Mouse (Mus musculus) yolk sac, embryonic 10.5 days (tissue): Measurements from ENCODE around the gene Dach1.

Experiments
- DNase-seq: peaks from one replicate; pipeline ENCODE4 v3.0.0-alpha.2; 2017; ENCODE audit warnings: low spot score

Gene Dach1

DNA sequence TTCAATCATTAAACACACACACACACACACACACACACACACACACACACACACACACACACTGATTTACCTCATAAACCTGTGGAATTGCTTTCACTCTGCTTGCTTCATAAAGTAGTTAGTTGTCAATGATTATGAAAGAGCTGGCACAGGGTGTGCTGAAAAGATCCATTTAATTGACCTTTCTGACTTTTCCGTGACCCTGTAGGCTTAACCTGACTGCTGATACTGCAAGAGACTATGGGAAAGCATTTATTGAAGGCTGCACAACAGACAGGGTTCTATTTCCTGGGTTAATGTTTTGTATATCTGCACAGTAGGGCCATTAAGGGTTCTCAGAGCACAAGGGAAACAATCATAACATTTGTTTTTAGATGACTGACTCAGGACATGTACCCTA lies 321.9 kb downstream of the Dach1 start:
- DNase-seq, result no peak

DNA sequence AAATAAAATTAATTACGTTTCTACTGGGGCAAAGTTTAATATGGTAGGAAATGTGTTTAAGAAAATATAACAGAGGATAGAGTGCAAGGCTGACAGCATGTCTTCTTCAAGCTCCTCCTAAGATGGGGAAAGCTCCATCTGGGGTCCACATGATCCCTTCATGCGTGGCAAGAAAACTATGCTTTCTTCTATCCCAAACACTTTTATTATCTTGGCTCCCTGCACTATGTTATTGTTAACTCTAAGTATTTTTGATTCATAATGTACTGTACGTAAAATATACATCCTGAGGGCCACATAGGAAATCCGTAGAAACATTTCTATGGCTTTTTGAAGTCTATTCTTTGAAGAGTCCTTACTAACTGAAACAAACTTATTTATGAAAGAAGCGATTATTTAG lies 330.3 kb downstream of the Dach1 start:
- DNase-seq, result no peak

- DNase-seq, result no peak
These were observed 339.7 kb downstream of the Dach1 start for GRCm38 (mm10) chr14:97829865-97830264.

- DNase-seq, result no peak
These were observed 354.9 kb downstream of the Dach1 start for GRCm38 (mm10) chr14:97814555-97815175.

- no peak for DNase-seq
These were observed 356.0 kb downstream of the Dach1 start for GRCm38 (mm10) chr14:97813557-97813956.

GRCm38 (mm10) chr14:97795385-97795952 lies 374.1 kb downstream of the Dach1 start:
- no peak for DNase-seq

DNA sequence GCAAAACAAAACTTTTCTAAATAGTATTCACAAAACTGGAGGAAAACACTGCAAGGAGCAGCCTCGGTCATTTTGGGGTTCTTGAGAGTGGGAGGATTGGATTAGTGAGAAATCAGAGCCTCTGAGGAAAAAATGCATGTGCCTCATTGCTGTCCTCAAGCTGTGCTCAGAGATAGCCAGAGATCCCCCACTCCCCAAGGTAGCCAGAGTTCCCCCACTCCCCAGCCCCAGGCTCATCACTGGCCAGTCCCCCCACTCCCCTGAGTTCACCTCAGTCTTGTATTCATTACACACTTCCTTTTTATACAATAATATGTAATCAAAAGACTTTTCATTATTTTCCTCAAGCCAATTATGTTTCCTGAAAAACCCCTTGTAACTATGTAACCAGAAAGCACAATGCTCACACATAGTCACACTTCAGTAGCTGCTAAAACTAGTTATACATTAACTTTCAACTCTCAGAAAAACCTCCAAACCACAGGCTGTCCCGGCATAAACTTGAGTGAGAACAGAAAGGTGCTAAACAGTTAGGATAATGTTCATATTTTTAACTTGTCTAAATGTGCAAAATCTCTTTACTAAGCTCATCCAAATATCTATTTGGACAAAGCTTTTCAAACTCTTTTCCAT lies 395.3 kb downstream of the Dach1 start:
- DNase-seq, result no peak

DNA sequence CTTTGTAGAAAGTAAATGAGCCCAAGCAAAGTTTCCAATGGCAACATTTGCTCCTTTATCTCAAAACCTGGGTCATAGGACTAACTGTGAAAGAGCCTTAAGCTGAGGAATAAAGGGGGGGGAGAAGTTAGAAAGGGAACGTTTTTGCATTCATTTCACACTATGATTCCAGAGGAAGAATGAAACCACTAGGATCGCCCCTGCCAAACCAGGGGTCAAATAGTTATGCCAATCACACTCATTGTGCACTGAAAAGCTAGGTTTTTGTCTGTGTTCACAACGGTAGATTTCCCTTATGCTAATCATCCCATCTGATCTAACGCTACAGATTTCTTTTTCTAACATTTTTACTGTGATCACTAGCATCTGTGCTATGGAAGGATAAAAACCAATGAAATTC lies 415.2 kb downstream of the Dach1 start:
- DNase-seq, result no peak

DNA sequence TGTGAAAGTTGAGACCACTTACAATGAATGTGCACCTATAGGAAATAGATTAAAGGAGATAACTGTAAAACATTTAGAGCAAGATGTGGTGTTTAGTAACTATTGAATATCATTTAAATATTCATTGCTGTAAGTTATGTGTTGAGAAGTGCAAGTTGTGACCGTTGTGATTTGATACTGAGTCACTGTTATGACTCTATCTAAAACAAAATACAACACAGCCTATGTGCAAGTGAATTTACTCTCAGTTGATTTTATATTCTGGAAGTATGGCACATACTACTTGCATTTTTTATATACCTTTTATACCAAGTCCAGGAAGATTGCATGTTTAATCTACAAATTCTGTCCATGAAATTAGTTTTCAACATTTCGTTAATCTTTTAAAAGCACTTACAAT lies 415.6 kb downstream of the Dach1 start:
- DNase-seq, result no peak

- no peak for DNase-seq
These were observed 426.3 kb downstream of the Dach1 start for GRCm38 (mm10) chr14:97743252-97743651.

GRCm38 (mm10) chr14:97742785-97743184 lies 426.8 kb downstream of the Dach1 start:
- DNase-seq, result no peak
